Mouse (Mus musculus) liver, adult 2 months (tissue): ENCODE data around the gene Slc7a4.

Source experiments
- CTCF ChIP-seq: fragments of 200-500 bp; IDR thresholded peaks from 2 replicates; pipeline ENCODE4 v1.5.1; 2011; ENCODE audit warnings: low read depth, low read length, control low read depth
- POLR2A ChIP-seq: fragments of 200-500 bp; IDR thresholded peaks from 2 replicates; pipeline ENCODE4 v1.6.1; 2011; ENCODE audit warnings: low read length, control low read depth; ENCODE audit not compliant: insufficient read depth; ENCODE audit errors: extremely low read depth

- peak; percentile 81 for TF ChIP-seq CTCF
- no peak for TF ChIP-seq POLR2A
Observed at GRCm38 (mm10) chr16:17617922-17618565, 35.0 kb upstream of the Slc7a4 start.
